Mouse (Mus musculus): ENCODE data around the gene N4bp2l1.

N4bp2l1 gene

DNA sequence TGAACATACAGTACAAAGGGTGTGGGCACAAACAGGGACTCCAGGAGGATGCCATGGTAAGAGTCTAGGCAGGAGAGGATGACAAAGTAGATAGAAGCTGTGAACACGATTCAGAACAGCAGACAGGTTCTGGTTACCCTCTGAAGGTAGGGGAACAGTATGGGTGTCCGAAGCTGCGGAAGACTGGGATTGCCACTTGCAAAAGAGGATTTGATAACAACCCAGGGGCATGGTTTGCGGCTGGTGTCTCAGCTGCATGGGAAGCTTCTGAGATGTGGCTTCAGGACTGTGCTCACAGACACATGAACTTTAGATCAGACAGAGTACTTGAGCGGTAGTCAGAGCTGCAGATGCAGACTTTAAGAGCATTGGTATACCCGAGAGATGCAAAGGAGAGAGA is 32.6 kb downstream of the N4bp2l1 start:
- DNase-seq (ENCODE audit: low read depth, low spot score) = no peak

DNA sequence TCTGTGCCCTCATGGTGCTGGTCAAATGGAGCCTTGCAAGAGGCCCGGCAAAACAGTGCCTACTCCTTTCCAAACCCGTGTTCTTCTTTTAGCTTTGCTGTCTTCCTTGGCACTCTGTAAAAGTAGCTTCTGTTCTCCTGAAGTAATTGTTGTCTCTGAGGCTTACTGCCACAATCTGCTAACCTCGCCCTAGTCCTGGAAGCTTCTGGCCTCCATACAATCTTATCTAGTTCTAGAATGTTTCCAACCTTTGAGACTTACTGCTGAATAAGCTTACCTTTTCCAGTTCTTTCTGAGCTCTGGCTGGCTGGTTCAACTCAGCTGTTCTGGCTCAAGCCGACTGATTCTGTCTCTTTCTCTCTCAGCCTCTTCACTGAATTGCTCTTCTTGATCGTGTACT is 35.2 kb downstream of the N4bp2l1 start:
- no peak for DNase-seq (ENCODE audit: low read depth, low spot score)

DNA sequence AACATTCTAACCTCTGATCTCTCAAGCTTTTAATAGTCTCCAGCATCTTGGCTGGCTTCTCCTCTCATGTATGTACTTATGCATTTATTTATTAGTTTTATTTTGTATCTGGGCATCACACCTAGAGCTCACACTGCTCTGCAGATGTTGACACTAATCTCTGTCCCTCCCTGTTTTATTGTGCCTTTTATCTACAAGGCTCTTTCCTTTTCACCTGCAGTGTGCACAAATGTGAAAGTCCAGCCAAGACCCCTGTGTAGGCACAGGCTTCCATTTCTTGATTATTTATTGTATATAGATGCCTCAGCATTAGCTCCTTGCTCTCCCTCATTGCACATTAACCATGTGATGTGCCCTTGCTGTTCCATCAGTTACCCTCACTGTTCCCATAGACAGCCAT is 35.6 kb downstream of the N4bp2l1 start:
- DNase-seq (ENCODE audit: low read depth, low spot score) = no peak

DNA sequence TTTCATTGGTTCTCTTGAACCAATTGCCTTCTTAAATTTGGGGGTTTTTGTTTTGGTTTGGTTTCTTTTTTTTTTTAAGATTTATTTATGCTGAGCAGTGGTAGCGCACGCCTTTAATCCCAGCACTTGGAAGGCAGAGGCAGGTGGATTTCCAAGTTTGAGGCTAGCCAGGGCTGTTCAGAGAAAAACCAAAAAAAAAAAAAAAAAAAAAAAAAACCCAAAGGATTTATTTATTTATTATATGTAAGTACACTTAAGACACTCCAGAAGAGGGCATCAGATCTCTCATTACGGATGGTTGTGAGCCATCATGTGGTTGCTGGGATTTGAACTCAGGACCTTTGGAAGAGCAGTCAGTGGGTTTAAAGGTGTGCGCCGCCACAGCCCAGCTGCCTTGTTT is 36.1 kb downstream of the N4bp2l1 start:
- no peak for DNase-seq (ENCODE audit: low read depth, low spot score)

DNA sequence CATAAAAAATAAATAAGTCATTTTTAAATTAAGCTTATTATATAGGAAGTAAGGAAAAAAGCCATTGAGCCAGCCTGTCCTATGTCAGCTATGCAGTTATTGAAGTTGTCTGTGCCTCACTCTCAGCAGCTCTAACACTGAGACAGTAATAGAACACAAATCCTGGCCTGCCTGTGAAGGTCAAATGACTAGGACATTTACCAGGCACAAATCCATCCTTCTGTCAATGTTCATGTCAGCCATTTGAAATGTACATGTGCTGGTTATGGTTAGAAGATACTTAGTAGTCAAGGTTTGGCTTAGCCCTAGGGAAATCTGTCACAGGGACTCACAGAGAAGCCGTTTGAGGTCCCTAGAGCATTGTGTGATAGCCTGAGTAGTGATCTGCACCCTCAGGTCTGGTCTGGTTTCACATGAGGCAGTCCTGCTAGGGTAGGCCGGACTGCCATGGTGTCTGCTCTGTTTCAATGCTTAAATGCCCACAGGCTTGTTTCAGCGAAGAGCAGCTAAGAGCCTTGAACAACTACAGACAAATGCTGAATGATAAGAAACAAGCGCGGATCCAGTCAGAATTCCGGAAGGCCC is 37.4 kb downstream of the N4bp2l1 start:
- no peak for DNase-seq (ENCODE audit: low read depth, low spot score)

DNA sequence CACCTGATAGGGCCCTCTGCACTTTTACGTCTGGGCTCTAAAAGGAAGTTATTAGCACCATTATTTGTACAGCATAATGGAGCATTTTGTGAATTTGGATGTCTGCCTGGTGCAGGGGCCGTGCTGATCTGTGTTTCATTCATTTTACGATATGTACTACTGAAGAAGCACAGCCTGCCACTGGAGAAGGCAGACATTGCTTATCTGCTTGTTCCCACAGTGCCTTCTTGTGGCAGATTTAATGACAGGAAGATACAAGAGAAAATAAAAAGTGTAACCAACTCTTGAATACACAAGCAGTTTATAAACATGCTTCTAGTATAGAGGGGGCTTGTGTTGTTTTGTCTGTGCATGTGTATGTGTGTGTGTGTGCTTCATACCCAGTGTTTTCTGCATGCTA is 45.4 kb downstream of the N4bp2l1 start:
- DNase-seq (ENCODE audit: low read depth, low spot score) = no peak

DNA sequence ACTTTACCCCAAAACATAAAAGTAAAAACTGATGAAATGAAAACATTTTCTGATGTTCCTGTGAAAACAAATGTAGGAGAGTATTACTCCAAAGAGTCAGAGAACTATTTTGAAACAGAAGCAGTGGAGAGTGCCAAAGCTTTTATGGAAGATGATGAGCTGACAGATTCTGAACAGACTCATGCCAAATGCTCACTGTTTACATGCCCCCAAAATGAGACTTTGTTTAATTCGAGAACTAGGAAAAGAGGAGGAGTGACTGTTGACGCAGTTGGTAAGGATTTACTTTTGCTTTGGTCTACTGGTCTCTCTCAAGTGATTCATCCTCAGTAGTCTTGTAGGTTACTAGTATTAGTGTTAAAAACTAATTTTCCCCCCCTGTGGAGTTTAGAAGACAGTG is 53.8 kb downstream of the N4bp2l1 start:
- no peak for DNase-seq (ENCODE audit: low read depth, low spot score)

DNA sequence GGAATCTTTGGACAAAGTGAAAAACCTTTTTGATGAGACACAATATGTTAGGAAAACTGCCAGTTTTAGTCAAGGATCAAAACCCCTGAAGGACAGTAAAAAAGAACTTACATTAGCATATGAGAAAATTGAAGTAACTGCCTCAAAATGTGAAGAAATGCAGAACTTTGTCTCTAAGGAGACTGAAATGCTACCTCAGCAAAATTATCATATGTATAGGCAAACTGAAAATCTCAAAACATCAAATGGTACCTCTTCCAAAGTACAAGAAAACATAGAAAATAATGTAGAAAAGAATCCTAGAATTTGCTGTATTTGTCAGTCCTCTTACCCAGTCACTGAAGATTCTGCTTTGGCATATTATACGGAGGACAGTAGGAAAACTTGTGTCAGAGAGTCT is 55.7 kb downstream of the N4bp2l1 start:
- DNase-seq (ENCODE audit: low read depth, low spot score) = no peak

DNA sequence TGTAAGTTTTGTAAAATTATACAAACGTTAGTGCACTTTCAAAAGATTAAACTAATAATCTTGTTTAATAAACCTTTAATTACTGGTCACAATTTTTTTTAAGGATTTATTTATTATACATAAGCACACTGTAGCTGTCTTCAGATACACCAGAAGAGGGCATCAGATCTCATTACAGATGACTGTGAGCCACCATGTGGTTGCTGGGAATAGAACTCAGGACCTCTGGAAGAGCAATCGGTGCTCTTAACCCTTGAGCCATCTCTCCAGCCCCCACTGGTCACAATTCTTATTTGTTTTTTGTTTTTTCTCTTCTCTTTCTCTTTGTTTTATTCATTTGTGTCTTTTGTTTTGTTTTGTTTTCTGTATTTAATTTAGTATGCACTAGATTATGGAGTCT is 71.7 kb downstream of the N4bp2l1 start:
- DNase-seq (ENCODE audit: low read depth, low spot score) = no peak

DNA sequence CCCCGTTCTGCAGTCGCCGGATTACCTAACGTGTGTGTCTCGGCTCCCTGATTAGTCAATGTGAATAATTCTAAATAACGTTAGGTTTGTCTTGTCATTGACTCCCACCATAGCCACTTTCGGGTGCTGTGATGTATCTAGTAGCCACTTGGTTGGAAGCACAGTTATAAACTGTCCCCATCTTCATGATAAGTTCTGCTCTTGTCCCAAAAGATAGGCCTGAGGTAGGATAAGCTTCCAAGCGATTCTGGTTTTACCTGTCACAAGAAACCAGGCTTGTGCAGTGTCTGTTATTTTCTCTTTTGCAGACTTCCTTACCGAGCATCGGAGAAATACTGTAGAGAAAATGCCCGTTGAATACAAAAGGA is 74.1 kb downstream of the N4bp2l1 start:
- no peak for DNase-seq (ENCODE audit: low read depth, low spot score)

DNA sequence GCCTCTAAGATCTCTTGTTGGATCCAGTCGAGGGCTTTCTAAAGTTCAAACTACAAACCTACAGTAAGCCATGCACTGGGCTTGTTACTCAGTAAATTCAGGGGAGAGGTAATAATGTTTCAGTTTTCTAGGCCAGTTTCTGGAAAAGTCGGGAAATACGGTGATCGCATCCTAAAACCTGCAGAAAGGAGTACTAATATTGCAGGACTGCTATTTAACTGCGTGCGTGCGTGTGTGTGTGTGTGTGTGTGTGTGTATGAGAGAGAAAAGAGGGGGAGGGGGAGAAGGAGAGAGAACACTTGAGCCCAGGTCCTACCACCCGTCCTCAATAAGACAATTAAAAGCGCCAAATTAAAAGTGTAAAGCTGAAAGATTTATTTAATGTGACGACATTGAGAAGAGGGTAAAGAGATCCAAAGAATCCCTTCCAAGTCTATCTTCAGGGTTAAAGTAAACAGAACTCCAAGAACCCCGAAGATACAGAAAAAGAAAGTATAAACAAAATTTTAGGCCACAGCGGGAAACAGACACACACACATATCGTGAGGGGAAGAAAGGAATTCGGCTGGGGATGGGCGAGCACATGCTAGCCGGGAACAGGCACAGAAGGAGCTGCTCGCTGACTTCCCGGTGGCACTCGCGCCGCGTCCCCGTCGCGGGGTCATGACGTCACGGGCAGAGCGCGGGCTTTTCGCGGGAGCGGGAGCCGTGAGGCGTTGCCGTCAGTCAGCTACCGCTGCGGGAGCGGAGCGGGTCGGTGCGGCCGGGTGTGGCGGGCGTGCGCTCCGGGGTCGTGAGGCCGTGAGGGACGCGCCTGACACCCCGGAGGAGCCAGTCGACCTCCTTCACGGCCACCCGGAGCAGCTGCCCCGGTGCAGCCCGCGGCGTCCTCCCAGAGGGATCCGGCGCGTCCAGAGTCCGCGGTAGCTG is 74.8 kb downstream of the N4bp2l1 start, which contains the start of gene Brca2:
Gene Brca2 (plus strand): TSS at position 694 of the 930 bp plus-strand sequence.
- peak; percentile 91 for DNase-seq (ENCODE audit: low read depth, low spot score)
